Mouse (Mus musculus) neural tube, embryonic 14.5 days (tissue): ENCODE measurements at regions not wholly inside any gene's neighbourhood (a gene's known extent, or its start where the extent isn't known, plus 50 kb on each side); places are given as distances from the start of the nearest gene placed in this dataset.

Experiments
- ATAC-seq: fragments of 200-750 bp; cut with Nextera tagmentation; 2 replicates; pipeline ENCODE4 v1.8.0; 2017; ENCODE audit warnings: low read depth, mild to moderate bottlenecking, moderate TSS enrichment, moderate library complexity
- H3K27ac ChIP-seq: fragments of 300-500 bp; sonication (generic); 2 replicates; pipeline ENCODE4 v1.5.1; 2014; ENCODE audit warnings: low read depth, mild to moderate bottlenecking, control low read depth, low read length, moderate library complexity, mixed read lengths
- H3K27me3 ChIP-seq: fragments of 300-500 bp; sonication (generic); 2 replicates; pipeline ENCODE4 v1.6.1; 2014; ENCODE audit warnings: low read length; ENCODE audit not compliant: control insufficient read depth, insufficient read depth
- H3K36me3 ChIP-seq: fragments of 300-500 bp; sonication (generic); 2 replicates; pipeline ENCODE4 v1.6.1; 2014; ENCODE audit warnings: low read length, mixed read lengths; ENCODE audit not compliant: control insufficient read depth, insufficient read depth
- H3K4me1 ChIP-seq: fragments of 300-500 bp; sonication (generic); 2 replicates; pipeline ENCODE4 v1.6.1; 2014; ENCODE audit warnings: low read length; ENCODE audit not compliant: control insufficient read depth, insufficient read depth
- H3K4me2 ChIP-seq: fragments of 300-500 bp; sonication (generic); 2 replicates; pipeline ENCODE4 v1.6.1; 2014; ENCODE audit warnings: mild to moderate bottlenecking, low read depth, low read length, control low read depth
- H3K4me3 ChIP-seq: fragments of 300-500 bp; sonication (generic); 2 replicates; pipeline ENCODE4 v1.5.1; 2014; ENCODE audit warnings: low read depth, low read length, control low read depth, mixed read lengths
- H3K9ac ChIP-seq: fragments of 300-500 bp; sonication (generic); replicated peaks from 2 replicates; pipeline ENCODE4 v1.6.1; 2014; ENCODE audit warnings: low read depth, mild to moderate bottlenecking, control low read depth, low read length, mixed read lengths
- H3K9me3 ChIP-seq: fragments of 300-500 bp; sonication (generic); 2 replicates; pipeline ENCODE4 v1.6.1; 2016; ENCODE audit warnings: low read length; ENCODE audit not compliant: control insufficient read depth
- WGBS: fragments of 180-500 bp; shearing (Covaris S2); extraction: QIAGEN DNeasy Blood & Tissue Kit; methylation state at CpG from one replicate; pipeline ENCODE4 v1.1.7; 2014; 5-methylcytosine and 5-hydroxymethylcytosine counted together

GRCm38 (mm10) chr14:28626951-28627350 lies 122.4 kb downstream of the Wnt5a start:
- 96% methylated on average over 3 of the region's 3 CpGs for WGBS
- H3K4me2 ChIP-seq: no peak overlapping the region

GRCm38 (mm10) chr14:28635175-28635574 lies 130.6 kb downstream of the Wnt5a start:
- Histone ChIP-seq H3K9ac (no peak overlapping the region), H3K27ac (no peak overlapping the region), H3K4me2 (no peak overlapping the region), H3K4me1 (no peaks in the 10 kb centered on the region), H3K36me3 (no peaks in the 10 kb centered on the region), H3K27me3 (no peaks in the 10 kb centered on the region), H3K4me3 (no peak overlapping the region), H3K9me3 (no peaks in the 10 kb centered on the region)
- ATAC-seq: no peak

More at GRCm38 (mm10) chr14:28626951-28627350, 122.4 kb downstream of the Wnt5a start:
- no peak overlapping the region for H3K9ac ChIP-seq
- H3K4me1 ChIP-seq: no peaks in the 10 kb centered on the region
- no peaks in the 10 kb centered on the region for H3K9me3 ChIP-seq
- no peak overlapping the region for H3K27ac ChIP-seq
- no peak for ATAC-seq
- no peaks in the 10 kb centered on the region for H3K36me3 ChIP-seq
- H3K4me3 ChIP-seq: no peak overlapping the region
- no peaks in the 10 kb centered on the region for H3K27me3 ChIP-seq

- 89% methylated on average over 5 of the region's 5 CpGs for WGBS
Observed at GRCm38 (mm10) chr14:28639056-28639455, 134.5 kb downstream of the Wnt5a start.

GRCm38 (mm10) chr14:28645807-28646206 lies 141.3 kb downstream of the Wnt5a start:
- H3K9ac ChIP-seq: no peak overlapping the region
- no peaks in the 10 kb centered on the region for H3K4me1 ChIP-seq
- no peak overlapping the region for H3K27ac ChIP-seq
- no peak for ATAC-seq
- WGBS: 89% methylated on average over 2 of the region's 2 CpGs
- H3K9me3 ChIP-seq: no peaks in the 10 kb centered on the region
- no peaks in the 10 kb centered on the region for H3K27me3 ChIP-seq
- no peaks in the 10 kb centered on the region for H3K36me3 ChIP-seq
- no peak overlapping the region for H3K4me3 ChIP-seq
- H3K4me2 ChIP-seq: no peak overlapping the region

More at GRCm38 (mm10) chr14:28639056-28639455, 134.5 kb downstream of the Wnt5a start:
- H3K27ac ChIP-seq: no peak overlapping the region
- no peak overlapping the region for H3K9ac ChIP-seq
- H3K4me2 ChIP-seq: no peak overlapping the region
- ATAC-seq: no peak
- H3K4me3 ChIP-seq: no peak overlapping the region
- H3K9me3 ChIP-seq: no peaks in the 10 kb centered on the region
- no peaks in the 10 kb centered on the region for H3K27me3 ChIP-seq
- H3K4me1 ChIP-seq: no peaks in the 10 kb centered on the region
- no peaks in the 10 kb centered on the region for H3K36me3 ChIP-seq

- no peak overlapping the region for H3K9ac ChIP-seq
- no peak overlapping the region for H3K4me3 ChIP-seq
- no peak overlapping the region for H3K4me2 ChIP-seq
- H3K4me1 ChIP-seq: no peaks in the 10 kb centered on the region
- H3K36me3 ChIP-seq: no peaks in the 10 kb centered on the region
- no peaks in the 10 kb centered on the region for H3K9me3 ChIP-seq
- ATAC-seq: no peak
- no peaks in the 10 kb centered on the region for H3K27me3 ChIP-seq
- no peak overlapping the region for H3K27ac ChIP-seq
Observed at GRCm38 (mm10) chr14:28649411-28649810, 144.9 kb downstream of the Wnt5a start.

- WGBS: 65% methylated on average over 10 of the region's 10 CpGs
- Histone ChIP-seq H3K9me3 (no peaks in the 10 kb centered on the region), H3K4me2 (no peak overlapping the region), H3K27me3 (no peaks in the 10 kb centered on the region), H3K9ac (no peak overlapping the region), H3K27ac (no peak overlapping the region), H3K4me1 (no peaks in the 10 kb centered on the region), H3K4me3 (no peak overlapping the region), H3K36me3 (no peaks in the 10 kb centered on the region)
- ATAC-seq: no peak
Observed at GRCm38 (mm10) chr14:28653059-28653930, 148.7 kb downstream of the Wnt5a start.

GRCm38 (mm10) chr14:28657216-28657615 lies 152.7 kb downstream of the Wnt5a start:
- no peaks in the 10 kb centered on the region for H3K27me3 ChIP-seq
- WGBS: 82% methylated on average over 8 of the region's 8 CpGs
- H3K27ac ChIP-seq: no peak overlapping the region

GRCm38 (mm10) chr14:28660872-28661588 lies 156.5 kb downstream of the Wnt5a start:
- H3K4me2 ChIP-seq: no peak overlapping the region
- no peak overlapping the region for H3K4me3 ChIP-seq
- no peak for ATAC-seq
- no peaks in the 10 kb centered on the region for H3K27me3 ChIP-seq
- H3K9me3 ChIP-seq: no peaks in the 10 kb centered on the region
- WGBS: 48% methylated on average over 5 of the region's 5 CpGs
- no peak overlapping the region for H3K9ac ChIP-seq
- no peaks in the 10 kb centered on the region for H3K36me3 ChIP-seq
- no peaks in the 10 kb centered on the region for H3K4me1 ChIP-seq
- no peak overlapping the region for H3K27ac ChIP-seq

More at GRCm38 (mm10) chr14:28657216-28657615, 152.7 kb downstream of the Wnt5a start:
- ATAC-seq: no peak
- no peaks in the 10 kb centered on the region for H3K9me3 ChIP-seq
- no peak overlapping the region for H3K4me2 ChIP-seq
- H3K4me3 ChIP-seq: no peak overlapping the region
- no peak overlapping the region for H3K9ac ChIP-seq
- H3K36me3 ChIP-seq: no peaks in the 10 kb centered on the region
- H3K4me1 ChIP-seq: no peaks in the 10 kb centered on the region

GRCm38 (mm10) chr14:28663316-28663715 lies 158.8 kb downstream of the Wnt5a start:
- H3K9me3 ChIP-seq: no peaks in the 10 kb centered on the region
- H3K9ac ChIP-seq: no peak overlapping the region
- ATAC-seq: no peak
- no peaks in the 10 kb centered on the region for H3K36me3 ChIP-seq
- 94% methylated on average over 1 of the region's 1 CpGs for WGBS
- no peak overlapping the region for H3K27ac ChIP-seq
- no peaks in the 10 kb centered on the region for H3K27me3 ChIP-seq
- no peaks in the 10 kb centered on the region for H3K4me1 ChIP-seq
- H3K4me3 ChIP-seq: no peak overlapping the region
- H3K4me2 ChIP-seq: no peak overlapping the region
